Mouse (Mus musculus): ENCODE data around the gene Rnf216.

DNA sequence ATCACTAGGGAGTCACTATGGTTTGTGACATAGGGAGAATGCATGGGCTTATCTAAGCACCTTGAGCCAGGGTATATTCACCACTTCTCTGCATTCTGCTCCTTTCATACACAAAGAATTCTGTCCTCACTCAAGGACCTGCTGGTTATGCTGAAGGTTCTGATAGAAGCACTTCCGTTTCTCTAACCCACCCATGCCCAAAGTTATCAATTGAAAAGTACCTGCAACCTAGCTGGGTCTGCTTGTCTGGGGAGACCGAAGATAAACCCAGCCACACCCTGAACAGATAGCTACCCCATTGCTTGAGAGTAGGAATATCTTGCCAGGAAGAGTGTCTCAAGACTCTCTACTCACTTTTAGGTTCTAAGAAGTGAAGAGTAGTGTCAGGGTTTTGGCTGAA, 60.1 kb downstream of the Rnf216 start:
- no peak for TF ChIP-seq CTCF (IDR thresholded peaks at IDR 0.05; ENCODE audit: control insufficient read depth, insufficient read depth, insufficient read length)
- no peak for TF ChIP-seq FOSL1 (IDR thresholded peaks at IDR 0.05; ENCODE audit: insufficient read depth, low read length, poor library complexity, severe bottlenecking)
- no peak for TF ChIP-seq MYOD1 (IDR thresholded peaks at IDR 0.05; ENCODE audit: control insufficient read depth, insufficient read length, low read depth)
- TF ChIP-seq MAX (IDR thresholded peaks at IDR 0.05) = no peak
- no peak for TF ChIP-seq CEBPB (IDR thresholded peaks at IDR 0.05; ENCODE audit: low read depth)
- no peak for TF ChIP-seq USF1 (IDR thresholded peaks at IDR 0.05; ENCODE audit: low read depth)

Data from C2C12 (cell line).